Mouse (Mus musculus) myocyte (in vitro differentiated cells): ENCODE data around the gene Olfr1388. TPM values are rescaled to one million over a fixed set of nuclear protein-coding genes. Genes with fewer than 3 reads are reported as not detected.
"Not testable (repeated sequence)": the region's sequence is repeated elsewhere in the genome, so short reads cannot be mapped to it uniquely, and the experiment has no call there.

Source experiments
- H3K27me3 ChIP-seq: one replicate; pipeline ENCODE4 v1.6.1; 2011; ENCODE audit not compliant: control insufficient read depth, insufficient read depth, insufficient read length
- H3K36me3 ChIP-seq: one replicate; pipeline ENCODE4 v1.6.1; 2011; ENCODE audit not compliant: control insufficient read depth, insufficient read depth
- H3K4me2 ChIP-seq: one replicate; pipeline ENCODE4 v1.6.1; 2011; ENCODE audit warnings: low read depth, control low read depth
- H3K4me3 ChIP-seq: one replicate; pipeline ENCODE4 v1.5.1; 2011; ENCODE audit warnings: mild to moderate bottlenecking, control low read depth, moderate library complexity
- H3K79me2 ChIP-seq: one replicate; pipeline ENCODE4 v1.6.1; 2011; ENCODE audit not compliant: control insufficient read depth, insufficient read depth
- H3ac ChIP-seq: one replicate; pipeline ENCODE4 v1.6.1; 2011; ENCODE audit not compliant: control insufficient read depth, insufficient read length
- CEBPB ChIP-seq: IDR thresholded peaks from 2 replicates; pipeline ENCODE4 v1.6.1; 2011; ENCODE audit warnings: mild to moderate bottlenecking, moderate library complexity; ENCODE audit not compliant: poor library complexity, insufficient read depth, severe bottlenecking
- E2F4 ChIP-seq: IDR thresholded peaks from one replicate; pipeline ENCODE4 v1.6.1; 2011; ENCODE audit warnings: mild to moderate bottlenecking, control low read depth, moderate library complexity; ENCODE audit not compliant: insufficient read depth
- MAX ChIP-seq: IDR thresholded peaks from one replicate; pipeline ENCODE4 v1.6.1; 2011; ENCODE audit warnings: low read depth, mild to moderate bottlenecking, control low read depth
- MYOD1 ChIP-seq, 3 experiments: IDR thresholded peaks; one replicate each; pipeline ENCODE4 v1.6.1; 2011; ENCODE audit warnings: control low read depth in 2 of 3, low read depth in 2 of 3, mild to moderate bottlenecking in 2 of 3, moderate library complexity in 1 of 3; ENCODE audit not compliant: insufficient read length in 2 of 3, control insufficient read depth in 1 of 3
- MYOG ChIP-seq, 3 experiments: IDR thresholded peaks; one replicate each; pipeline ENCODE4 v1.6.1; 2011; ENCODE audit warnings: control low read depth in 2 of 3, low read depth in 2 of 3, mild to moderate bottlenecking in 2 of 3; ENCODE audit not compliant: insufficient read length in 2 of 3, control insufficient read depth in 1 of 3, insufficient read depth in 1 of 3
- POLR2A ChIP-seq: IDR thresholded peaks from one replicate; pipeline ENCODE4 v1.6.1; 2011; ENCODE audit warnings: low read depth, mild to moderate bottlenecking, control low read depth, moderate library complexity; ENCODE audit not compliant: insufficient read length
- POLR2AphosphoS2 ChIP-seq: IDR thresholded peaks from one replicate; pipeline ENCODE4 v1.6.1; 2011; ENCODE audit warnings: low read depth, control low read depth; ENCODE audit not compliant: insufficient read length
- REST ChIP-seq: IDR thresholded peaks from one replicate; pipeline ENCODE4 v1.6.1; 2011; ENCODE audit warnings: mild to moderate bottlenecking, control low read depth, moderate library complexity; ENCODE audit not compliant: insufficient read depth, insufficient read length
- SRF ChIP-seq: IDR thresholded peaks from one replicate; pipeline ENCODE4 v1.6.1; 2011; ENCODE audit warnings: low read depth; ENCODE audit not compliant: control insufficient read depth, insufficient read length
- TCF12 ChIP-seq: IDR thresholded peaks from one replicate; pipeline ENCODE4 v1.6.1; 2011; ENCODE audit warnings: mild to moderate bottlenecking, control low read depth; ENCODE audit not compliant: poor library complexity, insufficient read depth, severe bottlenecking
- TCF3 ChIP-seq: IDR thresholded peaks from one replicate; pipeline ENCODE4 v1.6.1; 2011; ENCODE audit warnings: low read depth, control low read depth; ENCODE audit not compliant: insufficient read length
- USF1 ChIP-seq: IDR thresholded peaks from one replicate; pipeline ENCODE4 v1.6.1; 2011; ENCODE audit warnings: low read depth, mild to moderate bottlenecking, control low read depth, moderate library complexity
- polyA plus RNA-seq: library from polyadenylated mRNA; unstranded; fragments of >200 nt; fragmentation: generic; extraction: Trizol; gene quantifications from one replicate; pipeline ENCODE4 v1.2.1, GENCODE M21; 2012; ENCODE audit warnings: missing spikeins

Olfr1388 gene
- 0.06 TPM for polyA plus RNA-seq

- H3K27me3 ChIP-seq = no peaks in the 10 kb centered on the region
These were observed at the start of gene Olfr1388 for GRCm38 (mm10) chr11:49436411-49436810. Gene Olfr1388, plus strand, starts transcription at chr11:49436624.

GRCm38 (mm10) chr11:49392707-49393106 is 43.7 kb upstream of the Olfr1388 start:
- not testable (repeated sequence) for H3K36me3 ChIP-seq, H3K4me3 ChIP-seq, H3ac ChIP-seq, H3K79me2 ChIP-seq, H3K4me2 ChIP-seq, H3K27me3 ChIP-seq

More at GRCm38 (mm10) chr11:49436411-49436810, at the start of gene Olfr1388:
- no peak within 1 kb of the TSS for H3K4me2 ChIP-seq
- no peak within 1 kb of the TSS for H3K4me3 ChIP-seq
- TF ChIP-seq REST (no peak), SRF (no peak), TCF3 (no peak), TCF12 (no peak), E2F4 (no peak), MYOD1 (IDR thresholded peaks at IDR 0.05; ENCODE audit: control insufficient read depth in 1 of 3, insufficient read length in 2 of 3, low read depth in 2 of 3) (no peak), MAX (no peak)
- no peaks in the 10 kb centered on the region for H3K79me2 ChIP-seq
- H3K36me3 ChIP-seq = no peaks in the 10 kb centered on the region
- no peak within 1 kb of the TSS for H3ac ChIP-seq

GRCm38 (mm10) chr11:49406784-49407183 is 29.6 kb upstream of the Olfr1388 start:
- Histone ChIP-seq H3K27me3 (no peaks in the 10 kb centered on the region), H3ac (no peak overlapping the region), H3K36me3 (no peaks in the 10 kb centered on the region), H3K4me3 (no peak overlapping the region), H3K4me2 (no peak overlapping the region), H3K79me2 (no peaks in the 10 kb centered on the region)
- no peak for TF ChIP-seq POLR2A
- TF ChIP-seq POLR2AphosphoS2 = no peak
- TF ChIP-seq CEBPB = no peak
- TF ChIP-seq USF1 = no peak
- TF ChIP-seq MYOG (IDR thresholded peaks at IDR 0.05; ENCODE audit: control insufficient read depth in 1 of 3, insufficient read depth in 1 of 3, insufficient read length in 2 of 3, low read depth in 2 of 3) = no peak
- TF ChIP-seq TCF3 = no peak
- TF ChIP-seq SRF = no peak
- TF ChIP-seq REST = no peak
- no peak for TF ChIP-seq MYOD1 (IDR thresholded peaks at IDR 0.05; ENCODE audit: control insufficient read depth in 1 of 3, insufficient read length in 2 of 3, low read depth in 2 of 3)
- no peak for TF ChIP-seq TCF12
- no peak for TF ChIP-seq MAX
- no peak for TF ChIP-seq E2F4

GRCm38 (mm10) chr11:49410540-49410939 is 25.9 kb upstream of the Olfr1388 start:
- no peaks in the 10 kb centered on the region for H3K79me2 ChIP-seq
- H3K36me3 ChIP-seq = no peaks in the 10 kb centered on the region
- TF ChIP-seq MAX (no peak), POLR2A (no peak), REST (no peak)
- H3K4me2 ChIP-seq = no peak overlapping the region
- no peak overlapping the region for H3K4me3 ChIP-seq
- H3ac ChIP-seq = no peak overlapping the region
- H3K27me3 ChIP-seq = no peaks in the 10 kb centered on the region

- H3K27me3 ChIP-seq = no peaks in the 10 kb centered on the region
- no peak within 1 kb of the TSS for H3K4me3 ChIP-seq
- no peaks in the 10 kb centered on the region for H3K36me3 ChIP-seq
- no peak within 1 kb of the TSS for H3ac ChIP-seq
- no peak within 1 kb of the TSS for H3K4me2 ChIP-seq
- no peaks in the 10 kb centered on the region for H3K79me2 ChIP-seq
- TF ChIP-seq E2F4 (no peak), POLR2AphosphoS2 (no peak), REST (no peak), USF1 (no peak)
These were observed 13.7 kb upstream of the Olfr1388 start, which contains the start of gene Olfr1389 for GRCm38 (mm10) chr11:49422767-49423166. Gene Olfr1389, plus strand, starts transcription at chr11:49423067.

GRCm38 (mm10) chr11:49425257-49425927 is 11.0 kb upstream of the Olfr1388 start:
- no peaks in the 10 kb centered on the region for H3K27me3 ChIP-seq
- H3K79me2 ChIP-seq = no peaks in the 10 kb centered on the region
- no peak overlapping the region for H3K4me2 ChIP-seq
- no peak overlapping the region for H3K4me3 ChIP-seq
- no peak overlapping the region for H3ac ChIP-seq
- TF ChIP-seq CEBPB (no peak), REST (no peak)
- no peaks in the 10 kb centered on the region for H3K36me3 ChIP-seq
